Mouse (Mus musculus): Measurements from ENCODE around the gene Angptl2.

The Angptl2 gene

DNA sequence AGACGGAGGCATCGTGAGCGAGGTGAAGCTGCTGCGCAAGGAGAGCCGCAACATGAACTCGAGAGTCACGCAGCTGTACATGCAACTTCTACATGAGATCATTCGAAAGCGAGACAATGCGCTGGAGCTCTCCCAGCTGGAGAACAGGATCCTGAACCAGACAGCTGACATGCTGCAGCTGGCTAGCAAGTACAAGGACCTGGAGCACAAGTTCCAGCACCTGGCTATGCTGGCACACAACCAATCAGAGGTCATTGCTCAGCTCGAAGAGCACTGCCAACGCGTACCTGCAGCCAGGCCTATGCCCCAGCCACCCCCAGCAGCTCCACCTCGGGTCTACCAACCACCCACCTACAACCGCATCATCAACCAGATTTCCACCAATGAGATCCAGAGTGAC lies 12.7 kb downstream of the Angptl2 start:
- intact Hi-C loops (cut with DNase I), result loop anchor here (5.0 kb wide), 1 partner anchor 66 kb away; no protein-coding TSS in a partner anchor

DNA sequence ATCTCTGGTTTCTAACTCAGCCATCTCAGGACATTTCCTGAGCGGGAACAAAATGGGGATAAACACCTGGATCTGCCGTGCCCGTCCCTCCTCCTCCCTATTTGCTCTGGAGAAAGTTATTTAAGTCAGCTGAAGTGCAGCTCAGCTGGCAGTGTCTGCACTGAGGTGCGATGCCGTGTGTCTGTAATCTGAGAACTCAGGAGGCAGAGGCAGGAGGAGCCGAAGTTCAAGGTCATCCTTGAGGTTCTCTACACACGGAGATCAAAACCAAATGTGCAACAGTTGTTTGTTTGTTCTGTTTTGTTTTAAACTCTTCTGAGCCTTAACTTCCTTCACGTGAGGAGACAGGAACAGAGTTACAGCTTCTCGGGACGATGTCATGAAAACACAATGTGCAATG lies 14.8 kb downstream of the Angptl2 start:
- intact Hi-C loops (cut with DNase I), result no loop called here

GRCm38 (mm10) chr2:33231788-33232187 lies 15.9 kb downstream of the Angptl2 start:
- intact Hi-C loops (cut with DNase I), result no loop called here

DNA sequence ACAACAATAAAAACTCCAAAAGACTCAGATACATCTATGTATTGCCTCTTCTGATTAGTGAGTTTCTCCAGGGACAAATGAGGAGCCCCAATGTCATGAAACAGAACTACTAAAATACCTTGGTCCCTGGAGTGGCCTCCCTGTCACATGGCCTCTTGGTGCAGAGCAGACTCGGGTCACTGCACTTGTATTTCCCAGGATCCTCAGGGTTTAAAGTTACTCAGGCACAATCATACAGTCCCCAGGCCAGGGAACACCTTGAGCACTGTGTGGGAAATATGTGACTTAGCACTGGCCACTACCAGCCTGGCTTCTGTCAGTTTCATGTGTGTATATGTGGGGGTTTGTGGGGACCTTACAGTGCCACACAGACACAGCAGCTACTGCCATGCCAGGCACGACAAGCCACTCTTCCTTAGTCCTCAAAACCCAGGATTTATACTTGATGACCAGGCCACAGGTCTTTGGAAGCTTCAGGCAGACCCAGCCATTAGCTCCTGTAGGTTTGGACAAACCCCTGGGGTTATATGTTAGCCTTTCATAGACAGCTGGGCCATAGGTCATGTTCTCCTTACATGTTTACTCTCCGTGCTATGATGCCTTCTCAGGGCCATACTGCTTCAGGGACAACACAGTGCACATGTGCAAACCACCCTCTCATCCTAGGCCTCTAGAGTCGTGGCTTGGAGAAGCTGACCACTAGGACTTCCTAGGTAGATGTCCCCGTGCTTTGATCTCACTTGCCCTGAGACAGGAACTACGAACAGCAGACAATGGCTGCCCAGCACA lies 17.1 kb downstream of the Angptl2 start:
- intact Hi-C loops (cut with DNase I), result no loop called here

DNA sequence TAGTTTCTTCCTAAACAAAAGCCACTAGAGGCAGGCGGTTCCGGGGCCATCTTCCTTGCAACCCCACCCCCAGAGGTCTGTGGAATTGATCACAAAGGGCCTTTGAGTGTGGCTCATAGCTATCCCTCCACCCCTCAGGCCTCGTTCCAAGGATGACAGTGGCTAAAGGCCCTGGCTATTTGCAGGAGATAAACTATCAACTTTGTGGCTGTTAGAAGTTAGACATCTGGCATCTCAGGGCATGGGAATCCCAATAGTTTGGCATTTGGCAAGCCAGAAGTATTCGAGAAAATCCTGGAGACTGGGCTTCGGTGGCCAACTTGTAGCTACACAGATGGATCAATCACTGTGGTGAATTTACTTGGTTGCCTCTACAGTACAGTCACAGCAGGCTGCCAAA lies 18.0 kb downstream of the Angptl2 start:
- intact Hi-C loops (cut with DNase I), result no loop called here

- intact Hi-C loops (cut with DNase I), result no loop called here
Measured at GRCm38 (mm10) chr2:33234848-33235247, 19.0 kb downstream of the Angptl2 start.

- intact Hi-C loops (cut with DNase I), result no loop called here
Measured at GRCm38 (mm10) chr2:33237581-33237980, 21.7 kb downstream of the Angptl2 start.

DNA sequence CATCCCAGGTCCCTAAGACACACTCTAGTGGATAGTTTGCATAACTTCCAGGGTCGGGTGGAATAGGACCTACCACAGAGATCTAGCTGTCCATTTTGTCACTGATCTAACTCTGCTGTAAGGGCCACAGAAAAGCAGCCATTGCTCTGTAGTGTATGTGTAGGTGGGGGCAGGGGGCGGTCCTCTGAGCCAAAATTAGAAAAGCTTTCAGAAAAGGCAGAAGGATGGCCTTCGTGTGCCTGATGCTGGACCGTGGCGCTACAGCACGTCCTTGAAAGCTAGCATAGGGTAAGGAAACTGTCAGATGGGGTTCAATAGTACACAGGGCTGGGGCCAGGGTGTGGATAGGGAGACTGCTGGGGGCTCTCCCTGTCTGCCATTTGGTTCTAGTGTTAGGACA lies 29.0 kb downstream of the Angptl2 start:
- intact Hi-C loops (cut with DNase I), result no loop called here

DNA sequence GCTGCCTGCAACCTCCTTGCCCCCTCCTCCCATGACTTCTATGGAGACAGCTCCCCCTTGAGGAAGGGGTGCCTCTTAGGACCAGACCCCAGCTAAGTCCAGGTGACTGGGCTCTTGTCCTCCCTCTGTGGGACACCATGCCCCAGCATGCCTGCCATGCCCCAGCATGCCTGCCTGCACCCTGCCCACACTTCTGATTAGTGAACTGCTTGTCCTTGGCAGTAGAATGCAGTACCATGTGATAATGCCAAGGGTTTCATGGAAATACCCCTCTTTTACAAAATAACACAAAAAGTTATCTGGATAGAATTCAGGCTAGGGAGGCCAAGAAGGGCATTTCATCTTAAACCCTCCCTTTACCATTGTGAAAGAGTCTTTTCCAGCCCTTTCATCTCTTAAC lies 29.5 kb downstream of the Angptl2 start:
- intact Hi-C loops (cut with DNase I), result no loop called here

- intact Hi-C loops (cut with DNase I), result no loop called here
Measured at GRCm38 (mm10) chr2:33246841-33247240, 31.0 kb downstream of the Angptl2 start.

DNA sequence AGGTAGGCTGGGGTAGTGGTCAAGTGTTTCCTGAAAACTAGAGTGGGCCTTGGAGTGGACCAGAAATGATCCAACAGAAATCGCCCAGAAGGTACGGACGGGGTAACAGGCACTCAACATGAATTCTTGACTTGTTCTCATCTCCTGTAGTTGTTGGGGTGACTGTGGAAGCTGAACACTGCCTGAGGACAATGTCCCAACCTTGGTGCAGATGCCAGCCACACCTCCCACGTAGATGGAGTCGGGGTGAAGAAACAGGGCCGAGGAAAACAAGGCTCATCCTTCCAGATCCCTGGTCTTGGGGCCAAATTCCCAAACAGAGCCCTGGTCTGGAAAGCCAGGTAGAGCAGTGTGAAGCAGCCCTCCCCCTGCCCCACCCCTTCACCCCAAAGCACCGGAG lies 32.7 kb downstream of the Angptl2 start:
- intact Hi-C loops (cut with DNase I), result no loop called here

DNA sequence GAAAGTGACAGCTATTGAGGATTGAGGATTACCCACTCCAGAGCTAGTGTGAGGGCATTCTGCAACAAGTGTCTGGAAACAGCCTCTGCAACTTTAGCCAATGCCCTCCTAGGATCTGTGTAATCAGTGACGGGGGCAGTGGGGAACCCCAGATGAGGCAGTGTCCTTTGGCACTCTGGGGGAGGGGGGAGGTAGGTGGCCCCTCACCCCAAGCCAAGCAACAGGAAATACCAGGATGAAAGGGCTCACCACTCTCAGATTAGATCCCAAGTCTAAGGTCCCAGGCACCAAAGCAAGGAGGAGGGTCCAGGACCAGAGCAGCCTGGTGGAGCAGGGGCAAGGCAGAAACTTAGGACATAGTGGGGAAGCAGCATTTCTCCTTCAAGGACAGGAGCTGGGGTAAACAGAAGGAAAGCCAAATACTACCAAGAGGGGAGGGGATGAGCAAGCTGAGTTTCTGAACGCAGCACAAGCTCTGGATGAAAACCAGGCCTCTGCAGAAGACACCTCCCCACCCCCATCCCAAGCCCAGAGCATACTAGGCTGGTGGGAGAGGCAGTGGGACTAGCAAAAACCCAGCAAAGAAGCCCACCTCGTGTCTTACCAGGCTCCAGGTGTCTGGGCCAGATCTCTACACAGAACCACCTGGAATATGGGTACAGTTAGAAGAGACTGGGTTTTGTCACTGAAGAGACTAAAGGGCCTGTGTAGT lies 34.2 kb downstream of the Angptl2 start:
- intact Hi-C loops (cut with DNase I), result no loop called here

GRCm38 (mm10) chr2:33252751-33253150 lies 36.9 kb downstream of the Angptl2 start:
- intact Hi-C loops (cut with DNase I), result no loop called here

- intact Hi-C loops (cut with DNase I), result no loop called here
Measured at GRCm38 (mm10) chr2:33253572-33254190, 37.8 kb downstream of the Angptl2 start.

DNA sequence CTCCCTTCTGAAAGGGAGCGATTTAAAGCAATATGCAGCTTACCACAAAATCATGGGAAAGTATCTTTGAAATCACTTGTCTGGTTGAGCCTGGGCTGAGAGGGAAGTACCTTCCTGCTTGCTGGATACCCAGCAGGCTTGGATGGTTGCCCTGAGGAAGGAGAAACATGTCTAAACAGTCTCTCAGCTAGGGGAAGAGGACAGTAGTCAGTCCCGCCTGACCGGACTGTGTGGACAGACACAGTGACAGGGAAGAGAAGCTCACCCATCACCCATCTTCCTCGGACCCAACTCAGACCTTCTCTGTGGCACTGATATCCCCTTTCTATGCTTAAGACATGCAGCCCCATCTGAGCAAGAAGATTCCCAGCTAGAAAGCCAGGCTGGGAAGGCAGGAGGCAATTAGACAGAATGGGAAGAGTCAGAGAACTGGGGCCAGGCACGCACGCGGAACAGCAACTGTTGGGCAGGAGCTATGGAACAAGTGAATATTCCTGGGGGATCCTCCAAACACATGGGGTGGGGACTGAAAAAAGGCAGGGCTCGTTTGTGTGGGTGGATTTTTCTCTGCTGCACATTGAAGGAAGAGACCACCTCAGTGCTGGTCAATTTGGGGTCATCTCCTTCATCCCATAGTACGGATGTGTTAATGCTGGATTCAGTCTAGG lies 38.6 kb downstream of the Angptl2 start:
- intact Hi-C loops (cut with DNase I), result no loop called here

DNA sequence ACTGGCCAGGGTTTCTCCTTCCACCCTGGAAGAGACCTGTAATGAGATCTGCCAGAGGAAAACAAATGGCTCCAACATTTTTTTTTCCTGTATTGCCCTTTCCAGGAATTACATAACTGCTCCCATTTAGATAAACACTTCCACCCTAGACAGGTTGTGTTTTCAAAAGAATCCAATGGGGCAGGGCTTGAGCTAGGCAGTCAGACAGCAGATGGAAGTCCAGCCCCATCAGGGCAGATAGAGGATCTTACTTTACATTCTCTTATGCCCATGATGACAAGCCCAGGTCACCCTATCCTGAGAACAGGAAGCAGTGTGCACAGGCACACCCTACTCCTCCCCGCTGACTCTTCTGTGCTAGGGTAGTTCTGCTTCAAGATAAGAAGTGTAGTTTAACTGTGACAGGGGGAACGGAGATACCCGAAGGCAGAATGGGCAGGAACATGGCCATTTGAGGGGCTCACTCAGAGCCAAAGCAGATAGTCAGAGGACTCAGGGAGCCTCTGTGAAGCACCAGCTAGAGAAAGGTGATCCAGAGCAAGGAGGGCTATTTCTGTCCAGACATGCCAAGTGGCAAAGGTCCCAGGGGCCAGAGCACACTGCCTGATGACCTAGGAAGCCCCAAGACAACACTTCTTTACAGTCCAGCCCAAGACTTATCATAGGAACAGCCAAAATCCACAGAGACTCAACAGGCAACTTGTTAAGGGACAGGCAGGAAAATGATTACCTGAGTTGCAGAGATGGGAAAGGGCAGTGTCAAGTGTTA lies 41.1 kb downstream of the Angptl2 start:
- intact Hi-C loops (cut with DNase I), result no loop called here

DNA sequence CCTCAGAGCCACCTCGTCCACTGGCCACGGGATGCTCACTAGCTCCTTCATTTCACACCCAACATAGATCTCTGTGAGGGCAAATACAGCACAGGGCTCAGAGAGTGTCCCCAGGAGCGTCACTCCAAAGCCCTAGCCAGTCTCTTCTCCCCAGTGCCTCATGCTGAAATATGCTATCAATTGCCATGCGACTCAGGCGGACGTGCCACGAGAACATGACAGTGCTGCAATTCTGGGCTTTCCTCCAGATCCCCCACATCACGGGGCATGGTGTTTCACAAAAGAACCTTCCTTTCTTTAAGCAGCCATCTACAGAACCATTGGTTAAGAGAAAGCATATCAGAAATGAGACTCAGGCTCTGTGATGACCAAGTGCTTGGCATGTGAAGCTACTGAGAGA lies 44.9 kb downstream of the Angptl2 start:
- intact Hi-C loops (cut with DNase I), result no loop called here

GRCm38 (mm10) chr2:33261475-33261874 lies 45.6 kb downstream of the Angptl2 start:
- intact Hi-C loops (cut with DNase I), result no loop called here

- intact Hi-C loops (cut with DNase I), result no loop called here
Measured at GRCm38 (mm10) chr2:33265793-33266192, 49.9 kb downstream of the Angptl2 start.

DNA sequence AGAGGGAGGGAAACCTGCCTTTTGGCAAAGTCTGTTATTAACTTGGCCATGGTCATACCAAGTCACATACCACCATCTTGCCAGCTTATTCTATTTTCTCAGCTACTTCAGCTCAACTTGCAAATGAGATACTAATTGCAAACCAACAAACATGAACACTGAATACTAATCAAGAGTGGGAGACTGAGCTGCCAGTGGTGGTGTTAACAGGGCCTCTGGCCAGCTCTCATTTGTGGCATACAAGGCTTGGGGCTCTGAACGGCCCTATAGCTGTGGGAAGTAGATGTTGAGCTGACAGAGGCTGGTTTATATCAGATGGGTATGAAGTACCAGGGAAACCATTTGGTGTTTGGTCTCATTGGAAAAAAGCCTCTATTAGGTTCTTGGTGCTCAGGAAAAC lies 51.2 kb downstream of the Angptl2 start:
- intact Hi-C loops (cut with DNase I), result no loop called here

Data from adrenal gland (tissue).